Mouse (Mus musculus) left cerebral cortex, postnatal 4 days (tissue): ENCODE results near the gene Gm14406. TPM values are rescaled to one million over a fixed set of nuclear protein-coding genes. Genes with fewer than 3 reads are reported as not detected.
"Not testable (repeated sequence)": the region's sequence is repeated elsewhere in the genome, so short reads cannot be mapped to it uniquely, and the experiment has no call there.

Source experiments
- DNase-seq: peaks from one replicate; pipeline ENCODE4 v3.0.0-alpha.2; 2022
- intact Hi-C: fragments of 180-260 bp; cut with DNase I; formaldehyde crosslinking; loops from one replicate; pipeline ENCODE4 v1.15.1; 2025
- total RNA-seq, 2 experiments: library from RNA; stranded (reverse); gene quantifications; 2 replicates each; pipeline ENCODE4 v1.2.3; 2021

Gm14406 gene
- total RNA-seq: not detected

- DNase-seq, intact Hi-C loops: not testable (repeated sequence)
Observed at GRCm38 (mm10) chr2:177577998-177578397, at the start of gene Gm14406. Gm14406 (minus strand) TSS chr2:177578210.

- DNase-seq, intact Hi-C loops: not testable (repeated sequence)
Observed at GRCm38 (mm10) chr2:177575141-177575540, 2.9 kb downstream of the Gm14406 start.

- DNase-seq, intact Hi-C loops: not testable (repeated sequence)
Observed at GRCm38 (mm10) chr2:177559365-177559764, 18.6 kb downstream of the Gm14406 start.

GRCm38 (mm10) chr2:177555261-177555660 lies 22.7 kb downstream of the Gm14406 start:
- DNase-seq, intact Hi-C loops: not testable (repeated sequence)

GRCm38 (mm10) chr2:177537717-177538116 lies 40.3 kb downstream of the Gm14406 start:
- DNase-seq: not testable (repeated sequence)
- intact Hi-C loops: loop anchor here (10.0 kb wide), 1 partner anchor 313 kb away; no protein-coding TSS in a partner anchor

- intact Hi-C loops: loop anchor here (10.0 kb wide), 1 partner anchor 312 kb away; no protein-coding TSS in a partner anchor
- not testable (repeated sequence) for DNase-seq
Observed at GRCm38 (mm10) chr2:177537141-177537540, 40.9 kb downstream of the Gm14406 start.

GRCm38 (mm10) chr2:177535876-177536275 lies 42.1 kb downstream of the Gm14406 start:
- intact Hi-C loops: loop anchor here (10.0 kb wide), 1 partner anchor 311 kb away; no protein-coding TSS in a partner anchor
- DNase-seq: no peak

GRCm38 (mm10) chr2:177524171-177524570 lies 53.8 kb downstream of the Gm14406 start:
- DNase-seq, intact Hi-C loops: not testable (repeated sequence)

GRCm38 (mm10) chr2:177523674-177524073 lies 54.3 kb downstream of the Gm14406 start:
- DNase-seq, intact Hi-C loops: not testable (repeated sequence)

GRCm38 (mm10) chr2:177523061-177523460 lies 54.9 kb downstream of the Gm14406 start:
- DNase-seq: no peak

GRCm38 (mm10) chr2:177520035-177520434 lies 58.0 kb downstream of the Gm14406 start:
- intact Hi-C loops: no loop called here

More at GRCm38 (mm10) chr2:177523061-177523460, 54.9 kb downstream of the Gm14406 start:
- intact Hi-C loops: no loop called here

More at GRCm38 (mm10) chr2:177520035-177520434, 58.0 kb downstream of the Gm14406 start:
- DNase-seq: no peak

Other genes with a start within 250 kb of the Gm14406 start
- gene Gm14418, start 179.9 kb downstream of the Gm14406 start, total RNA-seq: 10 to 100 TPM; 21.5 to 21.8 TPM
- 10 to 100 TPM; 15.0 to 18.8 TPM for gene Zfp970, start 113.5 kb downstream of the Gm14406 start, total RNA-seq
- 10 to 100 TPM; 19.2 TPM for gene Gm14403, start 80.0 kb downstream of the Gm14406 start, total RNA-seq
- 10 to 100 TPM; 20.8 to 23.1 TPM for gene Gm14322, start 181.1 kb upstream of the Gm14406 start, total RNA-seq